1 mouse cellular context compared by ENCODE assay signal in genomic region chr19:4018743-4019583, GRCm38 (mm10).
TF ChIP-seq lines count a peak whose summit lies in the region.

No protein-coding gene starts in this region.

TF ChIP-seq in C2C12, 6 proteins besides CTCF, POLR2A, EP300 and RAD21:
- TF ChIP-seq CEBPB (IDR thresholded peaks at IDR 0.05; ENCODE audit: low read depth) (no peak), USF1 (IDR thresholded peaks at IDR 0.05; ENCODE audit: low read depth) (no peak), MYOD1 (IDR thresholded peaks at IDR 0.05; ENCODE audit: control insufficient read depth, insufficient read length, low read depth) (no peak), MAX (IDR thresholded peaks at IDR 0.05) (no peak), FOSL1 (IDR thresholded peaks at IDR 0.05; ENCODE audit: insufficient read depth, low read length, poor library complexity, severe bottlenecking) (no peak), MYOG (IDR thresholded peaks at IDR 0.05; ENCODE audit: control insufficient read depth, extremely low read depth, insufficient read length) (no peak)
